Mouse (Mus musculus) embryo, embryonic 9.5 days (tissue): ENCODE data around the gene Zfp82.
"Not testable (repeated sequence)": the region's sequence is repeated elsewhere in the genome, so short reads cannot be mapped to it uniquely, and the experiment has no call there.

ENCODE experiments used
- DNase-seq: peaks from one replicate; pipeline ENCODE4 v3.0.0-alpha.2; 2017; ENCODE audit errors: extremely low spot score

Zfp82 gene

GRCm38 (mm10) chr7:30072146-30073028, at the start of gene Zfp82:
Zfp82 (minus strand) TSS chr7:30072900.
- peak; percentile 86 for DNase-seq

GRCm38 (mm10) chr7:30122188-30122530, 49.5 kb upstream of the Zfp82 start:
- DNase-seq, result no peak

GRCm38 (mm10) chr7:30121308-30122187, 48.8 kb upstream of the Zfp82 start, which contains the start of gene Zfp382:
Zfp382 (plus strand) TSS chr7:30121942.
- DNase-seq, result peak; percentile 91

- not testable (repeated sequence) for DNase-seq
These were observed 45.2 kb upstream of the Zfp82 start for GRCm38 (mm10) chr7:30117935-30118334.

GRCm38 (mm10) chr7:30116076-30116475, 43.4 kb upstream of the Zfp82 start:
- DNase-seq, result no peak

GRCm38 (mm10) chr7:30099297-30099696, 26.6 kb upstream of the Zfp82 start:
- DNase-seq, result no peak

- DNase-seq, result peak; percentile 38
These were observed 22.9 kb upstream of the Zfp82 start for GRCm38 (mm10) chr7:30095551-30096125.

- DNase-seq, result peak; percentile 92
These were observed 22.1 kb upstream of the Zfp82 start, which contains the start of gene Zfp260 for GRCm38 (mm10) chr7:30094646-30095429. Zfp260 (plus strand) TSS chr7:30094777.

GRCm38 (mm10) chr7:30093918-30094415, 21.3 kb upstream of the Zfp82 start:
- DNase-seq, result no peak

- no peak for DNase-seq
These were observed 20.0 kb upstream of the Zfp82 start for GRCm38 (mm10) chr7:30092666-30093065.

- DNase-seq, result peak; percentile 40
These were observed 18.4 kb upstream of the Zfp82 start for GRCm38 (mm10) chr7:30090970-30091585.

- DNase-seq, result peak; percentile 99
These were observed 17.6 kb upstream of the Zfp82 start, which contains the start of the genes Gm26920 and Zfp566 for GRCm38 (mm10) chr7:30090092-30090969. Gm26920 (minus strand) TSS chr7:30090410. Zfp566 (minus strand) TSS chr7:30090527.

GRCm38 (mm10) chr7:30089405-30089804, 16.7 kb upstream of the Zfp82 start:
- DNase-seq, result peak; percentile 10

GRCm38 (mm10) chr7:30086524-30086923, 13.8 kb upstream of the Zfp82 start:
- no peak for DNase-seq

- DNase-seq, result no peak
These were observed 8.1 kb downstream of the Zfp82 start for GRCm38 (mm10) chr7:30064622-30065021.

GRCm38 (mm10) chr7:30062478-30062877, 10.2 kb downstream of the Zfp82 start:
- no peak for DNase-seq

GRCm38 (mm10) chr7:30060341-30060740, 12.4 kb downstream of the Zfp82 start:
- no peak for DNase-seq

- DNase-seq, result peak; percentile 24
These were observed 19.1 kb downstream of the Zfp82 start for GRCm38 (mm10) chr7:30053591-30053990.

- peak; percentile 90 for DNase-seq
These were observed 21.7 kb downstream of the Zfp82 start, which contains the start of gene Zfp14 for GRCm38 (mm10) chr7:30050882-30051548. Zfp14 (minus strand) TSS chr7:30051380.
